Mouse (Mus musculus) heart, postnatal 14 days (tissue): ENCODE measurements at regions not wholly inside any gene's neighbourhood (a gene's known extent, or its start where the extent isn't known, plus 50 kb on each side); places are given as distances from the start of the nearest gene placed in this dataset.
A peak's percentile ranks its signal among the peaks of the same experiment; 100 is the strongest.

ENCODE experiments used
- DNase-seq, 2 experiments: peaks; one replicate each; pipeline ENCODE4 v3.0.0; 2021 to 2022
- intact Hi-C: fragments of 180-260 bp; cut with DNase I; formaldehyde crosslinking; loops from one replicate; pipeline ENCODE4 v1.15.1; 2025

DNA sequence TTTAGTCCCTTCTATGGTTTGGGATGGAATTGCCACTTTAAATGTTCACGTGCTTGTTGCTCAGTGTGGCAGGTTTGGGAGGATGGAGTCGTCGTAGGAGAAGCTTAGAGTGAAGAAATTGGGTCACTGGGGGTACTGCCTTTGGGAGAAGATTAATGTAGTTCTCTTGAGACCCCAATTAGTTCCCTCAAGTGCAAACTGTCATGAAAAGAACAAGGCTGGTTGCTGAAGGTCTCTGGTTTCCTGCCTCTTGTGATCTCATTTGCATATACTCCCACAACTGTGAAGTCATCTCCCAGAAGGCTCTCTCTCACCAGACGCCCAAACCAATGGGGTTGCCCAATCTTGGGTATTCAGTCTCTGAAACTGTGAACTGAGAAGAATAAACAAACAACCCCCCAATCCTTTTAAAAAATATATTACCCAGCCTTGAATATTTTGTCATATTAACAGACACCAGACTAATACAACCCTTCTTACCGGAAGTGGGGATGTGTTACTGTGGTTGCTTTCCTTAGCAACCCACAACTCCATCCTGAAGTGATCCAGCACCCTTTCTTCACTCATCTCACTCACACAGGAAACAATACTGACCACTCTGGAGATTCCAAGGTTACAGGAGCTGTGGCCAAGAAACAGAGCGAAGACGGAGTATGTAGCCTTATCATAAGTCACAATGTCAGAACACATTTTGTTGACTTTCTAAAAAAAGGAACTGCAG is 153.2 kb upstream of the Fndc3a start:
- DNase-seq, result no peak
- intact Hi-C loops, result no loop called here

DNA sequence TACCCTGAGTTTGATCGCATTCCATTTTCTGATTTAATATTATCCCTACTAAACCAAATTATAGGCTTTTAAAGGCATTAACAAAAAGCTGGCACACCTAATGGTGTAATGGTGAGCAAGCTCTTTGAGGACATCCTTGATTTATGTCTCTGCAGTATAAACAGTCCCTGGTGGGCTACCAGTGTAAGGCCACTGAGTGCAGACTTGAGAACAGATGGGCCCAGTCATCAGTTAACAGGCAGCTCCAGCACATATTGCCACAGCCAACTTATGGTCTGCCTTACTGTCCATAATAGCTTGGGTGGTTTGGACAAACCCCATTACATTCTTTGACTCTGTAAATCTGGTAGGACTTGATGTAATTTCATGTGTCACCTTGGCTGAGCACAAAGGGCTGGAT is 144.4 kb upstream of the Fndc3a start:
- no peak for DNase-seq
- intact Hi-C loops, result no loop called here

DNA sequence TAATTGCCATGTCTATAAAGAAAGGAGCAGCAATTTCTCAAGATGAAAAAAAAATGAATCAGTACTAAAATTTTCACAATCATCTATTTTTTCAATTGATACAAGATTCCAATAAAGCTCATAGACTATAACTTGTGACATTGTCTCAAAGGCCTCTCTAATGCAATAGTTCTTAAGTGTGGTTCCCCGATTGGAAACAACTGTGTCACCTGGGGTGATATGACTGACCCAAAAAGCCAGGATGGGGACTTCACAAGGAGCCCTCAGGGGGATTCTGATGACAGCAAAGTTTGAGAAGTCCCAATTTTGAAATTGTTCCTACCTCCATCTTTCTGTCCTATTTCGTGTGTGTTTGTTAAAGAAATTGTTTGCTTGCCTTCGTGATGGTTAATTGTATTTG is 143.3 kb upstream of the Fndc3a start:
- intact Hi-C loops, result no loop called here
- no peak for DNase-seq

DNA sequence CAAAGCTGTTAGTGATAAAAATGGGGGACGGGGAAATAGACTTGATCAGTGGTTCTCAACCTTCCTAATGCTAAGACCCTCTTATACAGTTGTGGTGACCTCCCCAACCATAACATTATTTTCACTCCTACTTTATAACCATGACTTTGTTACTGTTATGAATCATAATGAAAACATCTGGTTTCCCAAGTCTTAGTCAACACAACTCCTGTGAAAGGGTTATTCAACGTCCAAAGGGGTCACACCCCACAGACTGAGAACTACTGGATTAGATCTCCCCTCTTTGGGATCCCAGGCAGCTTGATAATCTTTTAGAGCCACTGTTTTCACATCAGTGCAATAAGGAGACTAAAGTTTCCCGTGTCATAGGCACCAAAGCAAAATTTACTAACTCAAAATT is 141.1 kb upstream of the Fndc3a start:
- intact Hi-C loops, result no loop called here
- no peak for DNase-seq

DNA sequence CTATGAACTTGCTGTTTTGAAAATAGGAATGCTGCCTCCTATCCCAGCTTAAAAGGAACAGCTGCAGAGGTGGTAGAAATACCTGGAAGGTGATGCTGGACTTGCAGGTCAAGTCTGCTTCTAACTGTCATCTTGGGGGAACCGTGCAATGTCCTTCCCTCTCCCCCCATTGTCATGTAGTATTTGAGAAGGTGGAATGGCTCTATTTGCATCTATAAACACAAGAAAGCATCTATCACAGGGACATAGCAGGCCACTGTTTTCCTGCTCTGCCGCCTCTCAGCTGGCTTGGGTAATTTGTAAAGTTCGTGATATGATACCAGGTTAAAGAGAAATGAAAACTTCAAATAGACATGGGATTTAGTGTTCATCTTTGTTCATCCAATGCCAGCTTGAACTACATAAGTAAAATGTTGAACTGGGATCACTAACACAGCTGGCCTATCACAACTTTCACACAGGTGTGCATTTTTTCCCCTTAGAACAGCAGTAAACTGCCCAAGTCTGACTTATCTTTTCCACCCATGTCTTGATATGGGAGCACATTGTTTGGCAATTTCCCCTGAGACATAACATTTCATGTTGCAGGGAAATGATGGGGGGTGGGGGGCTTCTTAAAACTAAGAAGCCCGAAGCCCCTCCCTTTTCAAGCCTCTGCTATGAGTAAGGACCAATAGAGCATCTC is 138.6 kb upstream of the Fndc3a start:
- DNase-seq, result no peak
- intact Hi-C loops, result no loop called here

DNA sequence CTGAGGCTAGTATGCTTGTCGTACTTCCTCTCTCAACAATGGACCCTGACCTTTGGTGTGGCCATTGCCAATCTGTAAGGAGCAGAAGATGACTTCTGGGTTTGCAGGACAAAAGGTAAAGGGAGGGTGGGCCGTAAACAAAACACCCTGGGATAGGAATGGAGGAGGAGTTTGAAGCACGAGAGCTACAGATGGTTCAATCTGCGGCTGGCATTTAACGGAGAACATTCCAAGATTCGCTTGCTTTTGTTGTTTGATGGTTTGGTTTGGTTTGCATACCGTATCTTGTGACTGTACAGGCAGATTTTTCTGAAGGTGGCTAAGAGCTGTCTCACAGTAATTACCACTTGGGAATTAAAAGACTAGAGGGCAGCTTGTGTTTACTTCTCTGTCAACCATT is 137.7 kb upstream of the Fndc3a start:
- intact Hi-C loops, result no loop called here
- no peak for DNase-seq

DNA sequence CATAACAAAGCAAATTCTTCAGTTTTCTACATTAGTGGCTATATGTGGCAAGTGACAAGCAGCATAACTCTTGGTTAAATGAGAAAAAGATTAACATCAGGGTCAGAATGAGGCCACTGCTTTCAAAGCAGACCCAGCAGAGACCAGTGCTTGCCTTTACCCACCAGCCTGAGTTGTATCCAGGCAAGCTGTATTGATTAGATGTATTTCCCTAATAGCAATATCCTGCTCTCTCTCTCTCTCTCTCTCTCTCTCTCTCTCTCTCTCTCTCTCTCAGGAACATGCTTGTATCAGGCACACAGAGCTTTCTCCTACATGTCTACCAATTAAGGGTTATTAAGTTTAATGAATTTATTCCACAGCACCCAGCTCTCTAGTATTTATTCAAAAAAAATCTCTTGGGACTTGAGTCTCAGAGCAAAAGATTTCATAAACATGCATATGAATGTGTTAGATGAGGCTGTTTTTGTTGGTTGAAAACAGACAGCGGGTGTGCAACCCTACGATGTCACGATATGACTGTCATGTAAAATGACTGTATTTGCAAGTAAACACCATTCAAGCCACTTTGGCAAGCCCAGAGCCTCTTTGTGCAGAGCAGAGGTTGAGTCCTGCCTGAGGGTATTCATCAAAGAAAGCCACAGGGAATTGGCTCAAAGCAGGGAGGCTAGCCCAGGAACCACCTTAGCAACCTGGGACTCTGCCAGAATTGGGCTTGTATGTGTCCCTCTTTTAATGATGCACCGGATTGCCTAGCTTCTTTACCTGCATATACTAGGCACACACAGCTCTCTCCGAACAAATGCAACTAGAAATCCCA is 136.0 kb upstream of the Fndc3a start:
- intact Hi-C loops, result no loop called here
- DNase-seq, result no peak

DNA sequence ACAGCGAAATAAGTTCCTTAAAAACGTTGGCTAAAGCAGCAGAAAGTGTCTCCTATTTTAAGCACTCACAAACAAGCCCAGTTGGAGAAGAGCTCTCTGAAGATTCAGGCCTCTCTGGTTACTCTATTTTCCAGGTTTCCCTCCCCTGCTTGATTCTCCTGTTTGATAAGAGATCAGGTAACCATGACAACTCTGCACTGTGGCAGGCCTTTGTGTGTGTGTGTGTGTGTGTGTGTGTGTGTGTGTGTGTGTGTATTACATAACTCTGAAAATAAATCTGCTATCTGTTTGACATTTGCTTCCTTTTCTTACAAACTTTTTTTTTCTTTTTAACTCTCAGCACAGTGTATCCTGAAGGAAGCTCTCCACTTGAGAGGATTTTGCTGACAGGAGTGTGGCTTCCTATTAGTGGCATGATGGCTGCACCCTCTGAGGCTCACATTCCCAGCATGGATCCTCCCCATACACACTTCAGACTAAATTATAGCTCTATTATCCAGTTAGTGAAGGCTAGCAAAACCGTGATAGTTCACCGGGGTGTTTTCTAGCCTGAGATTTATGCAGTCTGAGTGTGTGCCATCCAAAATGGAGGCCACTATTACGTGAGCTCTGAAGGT is 135.1 kb upstream of the Fndc3a start:
- DNase-seq, result no peak

DNA sequence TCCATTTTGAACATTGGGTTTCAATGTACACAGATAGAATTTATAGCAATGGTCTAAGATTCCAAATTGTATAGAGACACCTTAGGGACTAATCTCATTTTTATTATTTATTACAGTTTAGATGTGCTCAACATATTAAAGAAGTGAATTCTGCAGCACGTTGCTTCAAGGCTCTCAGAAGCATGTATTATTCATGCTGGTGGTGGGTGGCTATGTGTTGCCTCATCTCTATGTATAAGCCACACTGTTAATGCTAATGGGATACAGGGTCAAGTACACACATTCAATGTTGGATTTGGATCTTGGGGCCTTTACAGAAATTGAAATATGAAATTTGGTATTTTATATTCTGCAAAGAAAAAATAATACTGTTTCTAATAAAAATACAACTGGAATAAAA is 131.9 kb upstream of the Fndc3a start:
- intact Hi-C loops, result no loop called here
- DNase-seq, result no peak

More for the DNA sequence above, 135.1 kb upstream of the Fndc3a start:
- intact Hi-C loops, result no loop called here

DNA sequence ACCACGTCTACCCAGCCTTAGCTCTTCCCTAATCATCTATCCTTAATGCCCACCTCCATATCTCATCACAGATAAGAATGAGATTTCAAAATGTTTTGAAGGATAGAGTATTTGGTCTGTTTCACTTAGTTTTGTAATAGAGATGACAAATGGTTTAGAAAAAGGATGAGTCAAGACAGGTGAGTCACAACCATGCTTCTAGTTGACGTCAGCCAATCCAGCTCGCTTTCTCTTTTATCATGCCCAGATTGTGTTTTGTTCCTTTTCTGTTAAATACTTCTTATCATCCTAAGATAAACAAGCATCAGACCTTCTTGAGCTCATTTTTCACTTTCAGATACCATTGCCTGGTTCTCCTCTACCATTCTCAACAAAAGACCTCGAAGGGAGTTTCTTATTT is 125.4 kb upstream of the Fndc3a start:
- DNase-seq, result no peak
- intact Hi-C loops, result no loop called here

DNA sequence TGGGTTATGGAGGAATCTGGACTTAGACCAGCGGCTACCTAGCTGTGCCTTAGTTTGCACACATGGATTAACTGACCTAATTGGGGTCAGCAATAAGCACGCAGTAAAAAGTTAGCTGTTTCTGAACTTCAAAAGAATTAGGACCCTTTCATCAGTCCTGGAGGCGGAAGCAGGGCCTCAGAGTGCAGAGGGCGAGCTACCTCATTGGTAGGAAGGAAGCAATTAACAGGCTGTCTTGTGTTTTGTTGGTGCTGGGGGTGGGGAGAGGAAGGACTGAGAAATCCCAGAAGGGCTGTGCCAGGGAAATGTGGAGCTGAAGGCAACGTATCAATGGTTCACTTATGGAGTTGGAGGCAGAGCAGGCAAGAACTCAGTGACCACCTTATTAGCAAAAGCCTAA is 119.5 kb upstream of the Fndc3a start:
- intact Hi-C loops, result no loop called here
- DNase-seq, result no peak

DNA sequence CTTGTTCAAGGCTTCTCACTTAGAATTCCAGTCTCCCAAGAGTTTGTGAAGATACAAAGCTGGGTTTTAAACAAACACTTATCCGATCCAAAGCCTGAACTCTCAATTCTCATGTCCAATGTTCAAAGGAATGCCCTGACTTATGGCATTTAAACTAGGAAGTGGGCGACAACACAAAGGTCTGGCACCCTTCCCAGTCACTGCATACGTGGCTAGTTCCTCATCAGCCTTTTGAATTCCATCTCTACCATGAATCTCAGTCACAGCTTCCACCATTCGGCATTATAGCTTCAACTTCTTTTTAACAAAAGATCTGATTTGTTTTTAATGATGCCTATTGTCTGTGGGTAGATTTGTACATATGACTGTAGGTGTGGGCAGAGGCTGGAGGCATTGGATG is 115.7 kb upstream of the Fndc3a start:
- intact Hi-C loops, result no loop called here

DNA sequence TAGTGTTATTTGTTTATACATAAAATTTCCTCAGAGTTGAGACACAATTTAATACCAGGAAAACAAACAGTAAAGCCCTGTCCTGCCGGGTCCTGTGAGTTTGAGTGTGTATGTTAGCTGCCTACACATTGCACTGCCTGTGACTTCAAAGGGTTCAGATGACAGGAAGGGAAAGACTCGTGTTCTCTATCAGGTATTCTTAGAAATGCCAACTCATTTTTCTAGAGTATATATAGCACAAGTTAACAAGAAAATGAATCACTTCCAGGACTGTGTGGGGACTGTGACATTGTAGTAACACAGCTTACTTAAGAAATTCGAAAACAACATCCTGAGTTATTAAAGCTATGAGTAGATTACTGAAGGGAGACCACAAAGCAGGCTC is 112.4 kb upstream of the Fndc3a start:
- intact Hi-C loops, result no loop called here
- DNase-seq, result no peak

More for the DNA sequence above, 115.7 kb upstream of the Fndc3a start:
- peak in 1 of 2 experiments; percentile 3 for DNase-seq

DNA sequence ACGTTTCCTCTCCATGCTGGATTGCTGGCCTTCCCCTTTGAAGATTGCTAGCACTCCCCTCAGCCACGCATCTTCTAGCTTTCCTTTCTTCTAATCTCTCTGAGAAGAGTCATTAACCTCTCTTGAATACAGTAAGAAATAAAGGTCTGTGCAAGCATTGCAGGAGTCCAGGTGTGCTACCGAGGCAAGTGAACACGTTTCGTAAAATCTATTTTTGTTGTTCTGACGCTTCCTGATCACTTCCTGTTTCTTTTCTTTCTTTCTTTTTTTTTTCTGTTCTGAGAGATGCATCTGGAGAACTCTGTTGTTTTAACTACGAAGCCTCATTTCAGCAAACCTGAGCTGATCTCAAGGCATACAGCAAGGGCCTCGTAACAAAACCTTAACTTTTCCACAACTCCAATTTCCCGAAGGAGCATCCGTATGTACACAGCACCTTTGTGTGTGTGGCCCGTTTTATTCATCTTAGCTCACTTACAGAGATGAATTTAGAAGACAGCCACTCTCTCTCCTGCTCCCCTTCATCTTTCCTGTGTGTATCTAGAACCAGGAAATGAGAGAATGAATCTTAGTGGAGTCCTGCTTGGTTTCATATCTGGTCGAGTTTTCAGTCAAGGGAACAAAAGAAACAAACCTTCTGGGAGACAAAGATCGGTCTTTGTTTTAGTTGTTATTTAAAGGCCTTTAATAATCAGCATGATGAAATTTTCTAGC is 111.9 kb upstream of the Fndc3a start:
- intact Hi-C loops, result no loop called here
- no peak for DNase-seq

DNA sequence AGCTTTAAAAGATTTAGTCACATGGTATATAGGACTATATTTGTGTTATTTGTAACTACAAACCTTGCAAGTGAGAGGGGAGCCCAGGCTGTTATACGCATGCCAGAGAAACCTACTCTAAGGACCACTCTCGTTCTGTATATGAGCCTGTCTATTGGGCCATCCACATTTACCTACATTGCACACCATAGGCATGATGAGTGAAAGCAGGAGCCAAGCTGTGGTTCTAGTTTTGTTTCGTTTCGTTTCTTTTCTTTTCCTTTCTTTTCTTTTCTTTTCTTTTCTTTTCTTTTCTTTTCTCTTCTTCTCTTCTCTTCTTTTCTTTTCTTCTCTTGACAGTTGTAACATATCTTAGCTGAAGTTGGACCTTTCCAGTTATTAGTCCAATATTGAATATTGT is 109.2 kb upstream of the Fndc3a start:
- DNase-seq, result no peak

DNA sequence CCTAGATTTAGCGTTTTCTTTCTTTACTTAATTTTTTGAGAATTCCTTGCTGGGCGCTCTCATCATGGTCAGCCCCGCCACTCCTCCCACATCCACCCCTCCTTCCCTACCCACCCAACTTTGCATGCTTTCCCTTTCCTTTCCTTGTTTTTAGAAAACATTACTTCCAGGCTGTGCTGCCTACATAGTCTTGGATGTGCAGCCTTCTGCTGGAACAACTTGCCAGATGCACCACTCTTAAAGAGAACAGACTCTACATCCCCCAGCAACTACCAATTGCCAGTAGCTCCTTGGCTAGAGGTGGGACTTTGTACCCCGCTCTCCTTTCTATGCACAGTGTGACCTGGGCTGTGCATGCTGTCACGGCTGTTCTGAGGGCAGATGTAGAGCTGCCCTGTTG is 108.0 kb upstream of the Fndc3a start:
- intact Hi-C loops, result no loop called here
- no peak for DNase-seq

More for the DNA sequence above, 109.2 kb upstream of the Fndc3a start:
- intact Hi-C loops, result no loop called here

DNA sequence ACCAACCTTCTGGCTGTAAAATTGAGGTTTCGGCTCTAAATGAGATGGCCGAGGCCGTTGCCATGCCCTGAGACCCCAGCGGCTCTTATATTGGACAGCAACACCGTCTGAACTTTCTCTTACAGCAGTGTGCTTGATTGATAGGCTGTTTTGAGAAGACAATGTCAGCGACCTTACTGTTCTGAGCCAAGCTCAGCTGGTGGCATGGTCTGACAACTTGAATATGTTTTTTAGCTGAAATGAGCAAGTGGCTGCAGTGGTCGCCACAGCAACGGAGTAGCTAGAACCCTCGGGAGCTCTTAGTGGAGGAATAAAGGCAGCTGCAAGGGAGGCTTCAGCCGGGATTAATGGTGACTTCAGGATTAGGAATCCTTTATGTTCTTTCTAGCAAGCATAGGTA is 107.0 kb upstream of the Fndc3a start:
- intact Hi-C loops, result no loop called here
- no peak for DNase-seq

DNA sequence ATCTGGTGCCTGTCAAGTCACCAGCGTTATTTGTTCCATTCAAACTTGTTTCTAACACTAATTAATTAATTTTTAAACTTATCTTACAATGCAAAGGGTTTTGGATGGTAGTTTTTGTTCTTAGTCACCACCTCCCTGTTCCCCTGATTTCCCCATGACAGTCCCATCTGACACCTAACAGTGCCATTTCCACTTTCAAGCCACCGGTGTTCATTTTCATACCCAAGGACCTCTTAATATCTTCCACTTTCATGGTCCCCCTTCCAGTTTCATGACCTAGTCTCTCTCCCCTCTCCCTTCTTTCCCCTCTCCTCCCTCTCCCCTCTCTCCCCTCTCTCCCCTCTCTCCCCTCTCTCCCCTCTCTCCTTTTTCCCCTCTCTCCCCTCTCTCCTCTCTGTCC is 99.3 kb upstream of the Fndc3a start:
- intact Hi-C loops, result no loop called here
- no peak for DNase-seq

DNA sequence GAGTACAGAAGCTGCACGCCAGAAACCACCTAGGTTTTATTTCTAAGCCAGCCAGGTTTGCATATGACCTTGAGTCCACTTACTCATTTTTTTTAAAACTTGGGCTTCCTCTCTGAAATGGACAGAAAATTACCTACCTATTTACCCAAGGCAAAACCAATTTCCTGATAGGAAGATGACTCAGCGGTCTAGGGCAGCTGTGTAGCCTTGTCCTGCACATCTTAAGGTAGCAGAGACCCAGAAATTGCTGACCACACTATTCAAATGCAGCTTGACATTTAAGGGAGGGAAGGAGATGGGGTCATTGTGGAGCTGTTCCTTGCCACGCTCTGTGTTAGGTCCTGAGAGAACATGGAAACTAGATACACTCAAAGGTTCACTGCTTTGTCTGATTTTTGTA is 98.1 kb upstream of the Fndc3a start:
- intact Hi-C loops, result no loop called here
- no peak for DNase-seq

DNA sequence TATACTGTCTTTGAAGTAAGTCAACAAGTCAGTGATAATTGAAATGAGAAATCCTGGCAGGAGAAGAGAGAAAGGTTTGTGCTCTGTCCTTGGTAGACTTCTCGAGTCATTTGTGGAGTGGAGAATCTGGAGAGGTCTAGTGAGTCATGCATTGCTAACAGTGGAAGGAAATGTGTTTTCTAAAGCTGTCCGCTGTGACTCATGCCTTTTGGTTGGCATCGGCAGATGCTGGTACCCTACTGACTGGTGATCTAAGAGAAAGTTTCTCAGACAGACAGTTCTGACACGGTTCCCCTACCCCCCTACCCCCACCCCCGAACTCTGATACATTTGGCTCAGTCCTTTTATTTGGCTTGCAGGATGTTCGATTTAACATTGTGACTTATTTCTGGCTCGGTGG is 97.5 kb upstream of the Fndc3a start:
- intact Hi-C loops, result no loop called here
- DNase-seq, result no peak

DNA sequence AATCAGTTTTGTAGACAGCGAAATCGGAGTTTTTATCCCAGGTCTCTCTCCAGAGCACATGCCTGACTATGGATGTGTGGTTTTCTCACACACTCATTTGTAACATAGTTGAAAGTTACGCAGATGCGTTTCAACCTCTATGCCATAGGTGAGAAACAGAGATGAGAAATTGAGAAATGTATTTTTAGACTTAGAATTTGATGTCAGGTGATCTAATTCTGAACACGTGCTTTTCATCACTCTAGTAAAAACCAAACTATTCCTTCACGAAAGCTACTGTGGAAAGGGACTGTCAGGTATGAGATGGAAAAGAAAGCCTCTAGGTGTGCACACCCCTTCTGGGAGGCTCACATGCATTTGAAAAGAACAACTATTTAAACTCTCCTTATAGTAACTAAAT is 96.8 kb upstream of the Fndc3a start:
- DNase-seq, result no peak

More for the DNA sequence above, 96.8 kb upstream of the Fndc3a start:
- intact Hi-C loops, result no loop called here
